Mouse (Mus musculus): ENCODE measurements around the gene Vezt. TPM values are rescaled to one million over a fixed set of nuclear protein-coding genes. Genes with fewer than 3 reads are reported as not detected.

Gene Vezt
- total RNA-seq (2023), result 10 to 100 TPM; 23.3 to 31.4 TPM

GRCm38 (mm10) chr10:94035658-94036374 lies at the start of gene Vezt, which contains the start of gene Fgd6:
Vezt (minus strand) TSS chr10:94035817.
Fgd6 (plus strand) TSS chr10:94036001.

GRCm38 (mm10) chr10:93897043-93897646 lies 138.5 kb downstream of the Vezt start, which contains the start of gene Metap2:
Metap2 (minus strand) TSS chr10:93897093.

Other genes starting within 250 kb of the Vezt start
- gene Usp44, start 204.3 kb downstream of the Vezt start, total RNA-seq (2023), result not detected
- gene Metap2, start 138.7 kb downstream of the Vezt start, total RNA-seq (2023), result 100 to 1,000 TPM; 132 to 133 TPM
- 1 to 10 TPM; 4.4 to 5.5 TPM for gene Fgd6, start 184 bp upstream of the Vezt start, total RNA-seq (2023)
- gene Nr2c1, start 112.2 kb upstream of the Vezt start, total RNA-seq (2023), result 10 to 100 TPM; 10.1 to 11.2 TPM
- gene Ndufa12, start 162.9 kb upstream of the Vezt start, total RNA-seq (2023), result 10 to 100 TPM; 57.4 to 70.0 TPM